Mouse (Mus musculus): ENCODE measurements around the gene Ttc28.

DNA sequence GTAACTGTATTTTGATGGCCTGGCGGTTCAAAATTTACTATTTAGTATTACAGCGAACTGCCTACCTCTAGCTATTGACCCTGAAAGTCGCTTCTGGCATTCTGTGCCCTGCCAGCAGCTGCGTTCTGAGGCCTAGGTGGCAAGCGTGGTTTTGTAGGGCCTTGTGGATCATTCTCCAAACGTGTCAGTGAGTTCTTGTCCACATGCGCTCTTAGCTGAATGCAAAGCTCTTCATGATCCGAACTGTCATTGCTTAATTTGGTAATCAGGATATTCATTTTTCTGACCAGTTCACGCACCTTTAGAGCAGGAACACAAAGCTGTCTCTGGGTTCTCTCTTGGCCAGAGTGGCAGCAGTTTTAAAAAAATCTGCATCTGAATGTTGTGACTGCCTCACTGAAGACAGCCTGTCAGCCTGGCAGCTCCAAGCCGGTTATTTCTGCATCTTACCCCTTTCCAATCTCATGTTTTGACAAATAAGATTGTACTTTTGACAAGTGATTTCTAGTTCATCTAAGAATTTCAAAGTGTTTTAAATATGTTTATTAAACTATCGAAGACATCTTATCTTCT lies 88.0 kb downstream of the Ttc28 start:
- TF ChIP-seq CTCF (IDR thresholded peaks at IDR 0.05; ENCODE audit: low read depth) (no peak), EP300 (IDR thresholded peaks at IDR 0.05; ENCODE audit: low read depth) (no peak)
